Mouse (Mus musculus) thymus, adult 2 months (tissue): ENCODE data around the gene Gm37240.

Source experiments
- CTCF ChIP-seq: fragments of 200-500 bp; IDR thresholded peaks from 2 replicates; pipeline ENCODE4 v1.5.1; 2012; ENCODE audit warnings: mild to moderate bottlenecking, control low read depth, low read length, moderate library complexity, borderline replicate concordance; ENCODE audit not compliant: control insufficient read depth, poor library complexity, insufficient read depth; ENCODE audit errors: extremely low read depth
- POLR2A ChIP-seq: fragments of 200-500 bp; IDR thresholded peaks from 2 replicates; pipeline ENCODE4 v1.6.1; 2012; ENCODE audit warnings: mild to moderate bottlenecking, low read length, control low read depth, moderate library complexity; ENCODE audit not compliant: control insufficient read depth, poor library complexity, insufficient read depth; ENCODE audit errors: extremely low read depth

GRCm38 (mm10) chr3:84642942-84643341 is 1244.4 kb downstream of the Gm37240 start:
- TF ChIP-seq POLR2A (no peak), CTCF (no peak)
